Mouse (Mus musculus) heart, postnatal 14 days (tissue): ENCODE measurements around the gene Arhgef3. TPM values are rescaled to one million over a fixed set of nuclear protein-coding genes. Genes with fewer than 3 reads are reported as not detected.

Source experiments
- DNase-seq, 2 experiments: peaks; one replicate each; pipeline ENCODE4 v3.0.0; 2021 to 2022
- intact Hi-C: fragments of 180-260 bp; cut with DNase I; formaldehyde crosslinking; loops from one replicate; pipeline ENCODE4 v1.15.1; 2025
- total RNA-seq, 2 experiments: library from RNA; stranded (reverse); gene quantifications; 2 replicates each; pipeline ENCODE4 v1.2.3; 2021

The Arhgef3 gene
- total RNA-seq, 2 experiments from 2014 or later = 30.6 to 32.1 TPM

DNA sequence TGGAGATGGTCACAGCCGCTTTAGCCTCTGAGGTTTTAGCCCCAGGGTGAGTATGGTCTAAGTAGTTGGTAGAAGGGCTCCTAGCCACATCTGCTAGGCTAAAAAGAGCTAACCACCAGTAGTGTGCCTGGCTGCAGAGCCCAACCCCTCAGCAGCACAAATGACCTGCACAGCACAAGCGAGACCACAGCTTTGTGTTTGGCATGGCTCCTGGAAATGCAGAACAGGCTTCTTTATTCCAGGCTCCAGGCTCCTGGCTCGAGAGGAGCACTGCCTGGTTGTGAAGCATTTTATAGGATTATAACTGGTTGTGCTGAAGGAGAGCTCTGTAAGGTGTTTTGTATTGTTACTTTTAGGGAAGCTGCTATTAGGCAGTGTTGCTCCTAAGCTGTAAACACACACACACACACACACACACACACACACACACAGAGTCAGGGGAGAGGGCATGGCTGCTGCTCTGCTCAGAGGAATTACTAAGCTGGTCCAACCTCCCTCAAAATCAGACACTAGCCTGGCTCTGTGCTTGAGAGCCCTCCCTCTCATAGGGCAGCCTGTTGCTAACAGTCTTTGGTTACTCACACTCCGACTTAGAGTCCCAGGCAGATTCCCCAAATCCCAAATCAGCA is 217.8 kb downstream of the Arhgef3 start:
- peak; percentile 36 to 60 for DNase-seq
- intact Hi-C loops = loop anchor here (10.0 kb wide), 1 partner anchor 218 kb away; the partner anchor contains the start of gene Arhgef3

GRCm38 (mm10) chr14:27335331-27336207 is 220.9 kb downstream of the Arhgef3 start:
- intact Hi-C loops = loop anchor here (2.0 to 10.0 kb wide), 3 partner anchors 77 to 221 kb away; partner anchors contain the start of gene Arhgef3
- DNase-seq = peak; percentile 82 to 85

DNA sequence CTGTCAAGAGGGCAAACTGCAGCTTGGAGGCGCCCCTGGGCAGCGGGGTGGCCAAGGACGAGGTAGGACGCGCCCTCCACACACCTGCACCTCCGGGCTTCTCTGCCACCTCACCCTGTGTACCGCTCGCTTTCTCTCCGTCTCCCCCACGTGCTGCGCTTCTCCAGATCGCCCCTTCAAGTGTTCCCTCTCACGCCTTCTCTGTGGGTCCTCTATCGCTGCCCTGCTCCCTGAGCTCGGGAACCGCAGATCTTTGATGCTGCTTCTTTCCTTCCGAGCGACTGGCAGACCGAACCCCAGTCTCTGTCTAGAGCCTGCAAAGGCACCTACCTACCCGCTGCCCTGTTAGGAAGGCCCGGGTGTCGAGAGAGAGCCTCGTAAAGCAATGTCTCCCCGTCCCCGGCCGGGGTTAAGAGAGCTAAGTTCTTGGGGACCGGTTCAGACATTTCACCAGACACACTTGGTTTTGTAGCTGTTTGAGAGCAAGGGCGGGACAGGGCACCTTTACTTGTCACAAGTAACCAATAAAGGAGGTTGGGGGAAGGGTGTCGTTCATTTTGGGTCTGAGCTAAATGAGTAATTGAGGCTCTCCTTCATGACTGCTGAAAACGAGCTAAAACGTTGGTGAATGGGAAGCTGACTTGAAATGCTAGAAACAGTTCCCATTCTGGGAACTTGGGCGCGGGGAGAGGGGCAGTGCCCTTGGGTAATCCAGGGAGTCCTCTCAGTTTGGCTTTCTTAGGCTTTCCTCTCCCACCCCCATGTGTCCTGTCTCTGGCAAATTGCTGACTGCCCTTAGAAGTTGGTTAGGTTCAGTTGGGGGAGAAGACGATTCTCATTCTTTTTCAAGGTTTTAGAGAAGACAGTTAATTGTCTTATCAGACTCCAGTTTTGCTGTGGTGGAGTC is 221.8 kb downstream of the Arhgef3 start:
- DNase-seq = no peak
- intact Hi-C loops = loop anchor here (2.0 to 10.0 kb wide), 3 partner anchors 76 to 222 kb away; partner anchors contain the start of gene Arhgef3

DNA sequence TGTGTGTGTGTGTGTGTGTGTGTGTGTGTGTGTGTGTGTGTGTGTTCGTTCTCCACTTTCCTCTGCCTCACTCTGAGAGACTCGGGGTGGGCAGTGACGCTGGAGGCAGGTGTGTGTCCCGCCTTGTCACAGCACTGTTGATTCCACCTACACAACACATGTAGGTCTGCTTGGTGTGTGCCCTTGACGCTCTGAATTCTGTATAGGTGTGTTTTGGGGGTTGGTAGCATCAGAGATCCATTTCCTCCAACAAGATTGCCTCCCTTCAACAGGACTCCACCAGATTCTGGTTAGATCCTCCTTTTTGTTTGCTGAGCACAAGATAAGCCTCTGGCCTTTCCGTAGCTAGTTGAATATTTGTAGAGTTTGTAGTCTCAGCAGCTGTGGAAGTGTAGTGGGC is 222.5 kb downstream of the Arhgef3 start:
- intact Hi-C loops = loop anchor here (2.0 to 10.0 kb wide), 3 partner anchors 76 to 222 kb away; partner anchors contain the start of gene Arhgef3
- no peak for DNase-seq

DNA sequence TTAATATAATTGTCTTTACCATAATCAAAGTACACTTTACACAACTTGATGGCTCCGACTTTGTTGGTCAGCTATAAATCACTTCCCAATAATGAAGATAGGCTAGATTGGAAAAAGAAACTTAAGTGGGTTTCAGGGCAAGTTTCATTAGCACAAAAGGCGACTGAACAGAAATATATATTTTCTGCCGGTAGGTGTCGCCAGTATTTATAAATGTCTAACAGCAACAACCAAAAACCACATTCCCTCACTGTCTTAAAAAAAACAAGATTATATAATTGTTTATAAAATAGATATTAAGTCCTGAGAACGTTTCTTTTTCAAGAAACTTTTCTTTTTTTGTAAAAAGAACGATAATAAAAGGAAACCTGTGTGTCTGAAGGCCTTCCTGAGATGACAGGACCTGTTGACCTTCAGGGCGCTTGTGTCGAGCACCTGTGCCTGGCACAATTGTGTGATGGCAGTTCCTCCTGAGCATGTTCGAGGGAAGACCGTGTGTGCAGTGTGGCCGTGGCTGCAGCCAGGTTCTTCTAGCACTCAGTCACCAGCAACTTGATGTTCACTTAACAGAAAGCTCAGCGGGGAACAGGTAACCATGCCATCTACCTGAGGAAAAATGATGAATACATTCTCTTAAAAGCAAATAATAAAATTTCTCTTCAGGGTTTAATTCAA is 223.5 kb downstream of the Arhgef3 start:
- DNase-seq = peak in 1 of 2 experiments; percentile 72
- intact Hi-C loops = loop anchor here (10.0 kb wide), 1 partner anchor 223 kb away; the partner anchor contains the start of gene Arhgef3

DNA sequence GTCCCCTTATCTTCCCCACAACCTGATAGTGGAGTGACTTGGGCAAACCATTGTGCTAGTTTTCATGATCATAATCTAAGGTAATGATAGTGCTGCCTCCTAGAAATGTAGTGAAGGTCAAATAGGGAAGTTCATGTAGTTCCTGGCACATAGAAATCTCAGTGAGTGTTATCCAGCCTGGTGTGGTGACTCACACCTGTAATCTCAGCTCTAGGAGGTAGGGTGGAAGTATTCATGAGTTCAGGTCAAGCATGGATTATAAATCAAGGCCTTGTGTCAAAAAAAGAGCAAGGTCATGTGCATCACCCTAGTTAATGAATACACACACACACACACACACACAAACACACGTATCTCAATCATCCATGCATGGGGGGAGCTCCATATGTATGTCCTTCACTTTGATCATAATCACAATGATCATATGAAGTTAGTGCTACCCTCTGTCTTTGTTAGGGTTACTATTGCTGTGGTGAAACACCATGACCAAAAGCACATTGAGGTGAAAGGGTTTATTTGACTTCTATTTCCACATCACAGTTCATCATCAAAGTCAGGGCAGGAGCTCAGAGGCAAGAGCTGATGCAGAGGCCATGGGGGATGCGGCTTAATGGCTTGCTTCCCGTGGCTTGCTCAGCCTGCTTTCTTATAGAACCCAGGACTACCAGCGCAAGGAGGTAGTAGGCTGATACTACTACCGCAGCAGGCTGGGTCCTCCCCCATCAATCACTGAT is 226.2 kb downstream of the Arhgef3 start:
- intact Hi-C loops = no loop called here
- no peak for DNase-seq

- no peak for DNase-seq
- intact Hi-C loops = no loop called here
These were observed 226.8 kb downstream of the Arhgef3 start for GRCm38 (mm10) chr14:27341486-27341885.

DNA sequence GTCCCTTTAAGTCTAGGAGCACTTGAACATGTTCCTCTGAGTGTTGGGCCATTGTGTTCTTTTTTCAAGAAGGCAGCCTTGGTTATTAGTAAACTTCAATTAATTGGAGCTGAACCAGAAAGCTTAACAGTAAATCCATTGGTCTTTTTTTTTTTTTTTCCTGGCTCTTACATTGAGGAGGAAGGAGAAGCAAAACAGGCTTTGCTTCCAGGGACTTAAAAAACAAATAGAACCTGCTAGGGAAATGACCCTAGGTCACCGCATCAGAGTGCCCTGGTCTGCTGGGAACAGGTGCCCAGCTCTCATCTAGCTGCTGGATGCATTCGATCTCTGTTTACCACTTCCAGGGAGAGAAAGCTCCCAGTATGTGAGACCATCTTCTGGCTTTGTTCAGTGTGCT is 227.8 kb downstream of the Arhgef3 start:
- no peak for DNase-seq
- intact Hi-C loops = no loop called here

DNA sequence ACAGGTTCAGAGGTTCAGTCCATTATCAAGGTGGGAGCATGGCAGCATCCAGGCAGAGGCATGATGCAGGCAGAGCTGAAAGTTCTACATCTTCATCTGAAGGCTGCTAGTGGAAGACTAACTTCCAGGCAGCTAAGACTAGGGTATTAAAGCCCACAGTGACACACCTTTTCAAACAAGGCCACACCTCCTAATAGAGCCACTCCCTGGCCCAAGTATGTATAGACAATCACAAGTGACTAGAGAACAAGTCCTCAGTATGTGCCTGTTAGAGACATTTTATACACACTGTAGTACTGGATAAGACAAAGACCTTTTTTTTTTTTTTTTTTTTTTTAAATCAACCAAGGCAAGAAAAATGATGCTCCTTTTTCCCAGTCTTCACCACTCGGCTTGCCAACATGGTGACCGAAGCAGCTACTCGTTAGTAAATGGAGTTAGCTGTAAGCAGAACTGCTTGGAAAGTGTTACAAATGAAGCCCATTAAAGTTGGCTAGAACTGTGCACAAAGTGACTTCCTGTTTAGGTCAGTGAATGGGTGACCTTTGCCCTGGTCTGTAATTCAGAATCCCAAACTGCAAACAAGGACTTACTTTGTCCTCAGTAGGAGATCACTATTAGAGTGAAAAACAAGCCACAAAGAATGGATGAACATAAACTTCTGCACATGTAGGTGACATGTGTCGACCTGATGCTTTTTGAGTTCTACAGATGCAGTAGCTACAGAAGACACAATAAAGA is 229.7 kb downstream of the Arhgef3 start:
- intact Hi-C loops = no loop called here
- no peak for DNase-seq

DNA sequence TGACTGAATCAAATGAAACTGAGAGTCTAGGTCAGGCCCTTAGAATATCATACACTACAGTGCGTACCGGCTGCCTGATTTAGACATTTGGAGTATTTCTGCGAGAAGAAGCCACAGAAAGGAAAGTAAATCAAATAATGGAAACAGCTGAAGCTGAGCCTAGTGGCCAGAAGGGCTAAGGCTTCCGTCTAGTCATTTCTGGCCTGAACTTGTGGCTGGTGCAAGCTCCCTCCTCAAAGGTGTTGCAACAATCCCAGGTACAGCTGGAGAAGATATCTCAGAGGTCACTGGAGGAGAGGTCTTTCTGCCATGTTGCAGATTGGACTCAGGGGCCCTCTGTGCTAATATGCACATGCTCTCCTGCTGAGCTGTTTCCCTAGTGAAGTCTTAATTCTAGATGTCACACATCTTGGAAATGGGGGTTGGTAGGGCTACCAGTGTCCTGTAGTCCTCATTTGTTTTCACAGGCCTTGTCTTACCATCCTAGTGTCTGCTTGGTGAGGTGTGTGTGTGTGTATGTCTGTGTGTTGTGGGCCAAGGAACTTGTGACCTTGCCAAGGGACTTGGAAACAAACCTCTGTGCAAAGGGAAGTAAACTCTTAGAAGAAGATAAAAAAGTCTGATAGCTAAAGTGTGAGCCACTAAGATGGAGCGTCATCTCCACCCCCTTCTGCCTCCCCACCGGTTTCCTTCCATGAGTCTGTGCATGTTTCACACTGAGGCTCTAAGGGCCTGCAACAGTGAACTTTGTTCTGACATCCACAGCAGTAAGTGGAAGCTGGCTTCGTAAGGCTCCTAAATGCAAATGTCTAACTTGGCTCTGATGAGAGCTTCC is 230.6 kb downstream of the Arhgef3 start:
- intact Hi-C loops = no loop called here
- DNase-seq = no peak

- DNase-seq = no peak
- intact Hi-C loops = no loop called here
These were observed 232.5 kb downstream of the Arhgef3 start for GRCm38 (mm10) chr14:27347224-27347623.

DNA sequence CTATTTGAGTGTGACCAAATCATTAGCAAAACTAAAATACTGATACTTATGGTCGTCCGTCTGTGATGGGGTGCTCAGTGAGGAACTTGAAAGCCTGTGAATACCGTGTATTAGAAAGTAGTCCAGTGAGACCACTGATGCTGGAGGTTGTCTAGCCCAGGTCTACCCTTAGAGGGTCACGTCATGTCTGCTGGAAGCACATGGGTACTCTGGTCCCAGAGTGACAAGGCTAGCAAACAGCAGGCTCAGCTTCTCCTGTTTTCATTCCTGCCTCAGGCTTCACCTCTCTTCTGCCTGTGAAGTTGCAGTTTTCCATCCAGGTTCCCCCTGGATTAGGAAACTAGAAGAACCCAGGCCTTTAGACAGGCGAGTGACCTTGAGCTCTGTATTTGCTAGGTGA is 233.0 kb downstream of the Arhgef3 start:
- intact Hi-C loops = no loop called here

DNA sequence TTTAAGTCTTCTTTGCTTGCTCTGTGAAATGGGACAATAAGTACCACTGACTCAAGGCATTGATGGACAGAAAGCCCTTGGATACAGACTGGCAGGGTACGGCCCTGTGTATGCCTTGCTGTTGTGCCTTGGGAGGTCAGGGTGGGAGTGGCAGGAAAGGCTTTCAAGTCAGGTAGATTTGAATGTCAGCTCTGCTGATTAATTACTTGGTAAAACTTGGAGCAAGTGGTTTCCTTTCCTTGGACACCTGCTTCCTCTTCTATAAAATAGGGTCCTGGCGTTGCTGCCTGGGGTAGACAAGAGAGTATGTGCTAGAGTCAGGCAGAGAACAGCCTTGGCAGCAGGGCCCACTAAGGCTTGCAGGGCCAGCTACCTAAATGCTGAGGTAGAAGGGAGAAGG is 233.4 kb downstream of the Arhgef3 start:
- intact Hi-C loops = no loop called here
- DNase-seq = no peak

More for the DNA sequence above, 233.0 kb downstream of the Arhgef3 start:
- DNase-seq = no peak

- DNase-seq = no peak
- intact Hi-C loops = no loop called here
These were observed 234.0 kb downstream of the Arhgef3 start for GRCm38 (mm10) chr14:27348656-27349055.

DNA sequence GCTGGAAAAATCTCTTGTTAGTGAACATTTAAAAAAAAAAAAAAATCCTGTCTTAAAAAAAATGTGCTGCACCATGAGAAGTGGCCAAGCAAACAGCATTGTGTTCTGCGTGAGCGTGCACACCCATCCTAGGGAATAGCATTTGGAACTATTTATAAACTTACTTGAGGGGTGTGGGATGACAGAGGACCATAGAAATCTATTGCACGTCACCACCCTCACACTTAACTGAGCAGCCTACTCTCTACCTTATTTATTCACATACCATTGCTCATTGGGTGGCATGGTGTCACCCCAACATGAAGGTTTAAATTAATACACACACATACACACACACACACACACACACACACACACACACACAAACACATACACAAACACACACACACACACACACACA is 234.4 kb downstream of the Arhgef3 start:
- intact Hi-C loops = no loop called here
- no peak for DNase-seq

GRCm38 (mm10) chr14:27349828-27350729 is 235.4 kb downstream of the Arhgef3 start:
- intact Hi-C loops = no loop called here
- DNase-seq = peak in 1 of 2 experiments; percentile 28
